Mouse (Mus musculus): Measurements from ENCODE around the gene Klhl10. TPM values are rescaled to one million over a fixed set of nuclear protein-coding genes. Genes with fewer than 3 reads are reported as not detected.

The Klhl10 gene
- polyA plus RNA-seq, 2 experiments, result 0.74 to 2.5 TPM

DNA sequence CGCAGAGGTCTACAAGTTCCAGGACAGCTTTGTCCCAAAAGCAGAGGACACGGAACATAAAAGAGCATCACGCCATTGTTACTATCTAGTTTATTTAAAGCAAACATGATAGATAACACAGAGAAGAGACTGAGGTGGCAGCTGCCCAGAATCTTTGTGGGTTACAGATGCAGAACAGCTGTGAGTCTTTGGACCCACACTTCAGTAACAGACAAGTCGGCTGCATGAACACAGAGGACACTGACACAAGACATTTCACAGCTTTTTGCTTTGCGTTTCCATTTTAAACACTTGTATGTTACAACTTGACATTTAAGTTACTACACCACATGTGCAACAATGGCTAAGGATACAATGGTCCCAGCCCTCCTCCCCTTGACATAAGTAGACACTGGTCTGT is 34.6 kb downstream of the Klhl10 start:
- TF ChIP-seq POLR2A (IDR thresholded peaks at IDR 0.05; ENCODE audit: borderline replicate concordance, extremely low read depth, insufficient read depth, insufficient read length), result no peak
- Histone ChIP-seq H3K4me1 (ENCODE audit: control insufficient read depth, insufficient read depth, low read length) (peaks cover 4% of the 10 kb centered on the region), H3K27ac (replicated peaks; ENCODE audit: low read depth, low read length) (no peak overlapping the region), H3K9ac (ENCODE audit: low read depth, low read length, severe bottlenecking) (no peak overlapping the region), H3K4me3 (replicated peaks; ENCODE audit: low read length) (no peak overlapping the region), H3K4me2 (replicated peaks; ENCODE audit: low read depth, low read length, severe bottlenecking) (no peak overlapping the region), H3K27me3 (ENCODE audit: control insufficient read depth, insufficient read depth, low read length) (no peaks in the 10 kb centered on the region), H3K9me3 (ENCODE audit: control insufficient read depth, low read length) (no peaks in the 10 kb centered on the region), H3K36me3 (ENCODE audit: control insufficient read depth, insufficient read depth, low read length) (peaks cover 53% of the 10 kb centered on the region)
- 90% methylated on average over 5 of the region's 5 CpGs for WGBS
- DNase-seq (ENCODE audit: low spot score) (no peak), ATAC-seq (ENCODE audit: low FRiP score, low read depth) (no peak)

DNA sequence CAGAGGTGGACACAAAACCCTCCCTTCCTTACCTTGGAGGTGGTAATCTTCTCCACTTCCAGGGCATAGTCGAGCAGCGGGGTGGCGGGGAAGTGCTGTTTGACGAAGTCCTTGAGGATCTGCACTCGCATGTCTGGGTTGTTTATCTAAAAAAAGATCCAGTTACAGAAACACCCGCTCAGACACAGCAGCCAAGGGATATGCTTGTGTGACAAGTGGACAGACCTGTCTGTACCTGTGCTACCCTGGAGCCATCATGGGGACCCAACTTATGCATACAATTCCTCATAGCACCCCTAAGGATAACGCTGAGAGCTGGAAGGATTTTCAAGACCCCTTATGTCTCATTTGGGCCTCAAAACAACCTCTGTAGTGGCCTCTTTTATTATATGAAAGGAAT is 37.4 kb downstream of the Klhl10 start:
- no peak for TF ChIP-seq POLR2A (IDR thresholded peaks at IDR 0.05; ENCODE audit: borderline replicate concordance, extremely low read depth, insufficient read depth, insufficient read length)
- Histone ChIP-seq H3K9me3 (ENCODE audit: control insufficient read depth, low read length) (no peaks in the 10 kb centered on the region), H3K4me3 (replicated peaks; ENCODE audit: low read length) (no peak overlapping the region), H3K4me1 (ENCODE audit: control insufficient read depth, insufficient read depth, low read length) (no peaks in the 10 kb centered on the region), H3K27me3 (ENCODE audit: control insufficient read depth, insufficient read depth, low read length) (no peaks in the 10 kb centered on the region), H3K27ac (replicated peaks; ENCODE audit: low read depth, low read length) (no peak overlapping the region), H3K36me3 (ENCODE audit: control insufficient read depth, insufficient read depth, low read length) (peaks cover 81% of the 10 kb centered on the region), H3K4me2 (replicated peaks; ENCODE audit: low read depth, low read length, severe bottlenecking) (no peak overlapping the region), H3K9ac (ENCODE audit: low read depth, low read length, severe bottlenecking) (no peak overlapping the region)
- 76% methylated on average over 7 of the region's 7 CpGs for WGBS
- DNase-seq (ENCODE audit: low spot score) (no peak), ATAC-seq (ENCODE audit: low FRiP score, low read depth) (no peak)

DNA sequence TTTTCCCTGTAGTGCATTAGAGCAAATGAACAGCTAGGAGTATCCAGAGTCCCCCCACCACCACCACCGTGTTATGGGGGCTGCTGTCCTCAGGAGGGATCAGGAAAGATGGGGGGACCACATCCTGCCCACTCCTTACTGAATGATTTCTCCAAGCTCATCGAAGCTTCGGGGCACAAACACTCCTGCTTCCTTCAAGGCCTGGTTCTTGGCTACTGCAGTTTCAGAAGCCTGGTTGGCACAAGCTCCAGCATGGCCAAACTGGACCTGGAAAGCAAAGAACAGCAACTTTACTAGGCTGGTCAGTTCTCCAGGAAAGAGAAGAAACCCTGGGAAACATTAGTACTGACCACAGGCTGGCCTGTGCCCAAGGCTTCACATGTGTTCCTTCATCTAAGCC is 42.7 kb downstream of the Klhl10 start:
- no peaks in the 10 kb centered on the region for H3K27me3 ChIP-seq (ENCODE audit: control insufficient read depth, insufficient read depth, low read length)
- H3K27ac ChIP-seq (replicated peaks; ENCODE audit: low read depth, low read length), result no peak overlapping the region
- peaks cover 93% of the 10 kb centered on the region for H3K36me3 ChIP-seq (ENCODE audit: control insufficient read depth, insufficient read depth, low read length)
- WGBS, result 89% methylated on average over 3 of the region's 3 CpGs
- no peak for DNase-seq (ENCODE audit: low spot score)
- H3K4me1 ChIP-seq (ENCODE audit: control insufficient read depth, insufficient read depth, low read length), result no peaks in the 10 kb centered on the region
- ATAC-seq (ENCODE audit: low FRiP score, low read depth), result no peak
- H3K9ac ChIP-seq (ENCODE audit: low read depth, low read length, severe bottlenecking), result no peak overlapping the region
- no peak for TF ChIP-seq POLR2A (IDR thresholded peaks at IDR 0.05; ENCODE audit: borderline replicate concordance, extremely low read depth, insufficient read depth, insufficient read length)
- H3K9me3 ChIP-seq (ENCODE audit: control insufficient read depth, low read length), result no peaks in the 10 kb centered on the region
- H3K4me2 ChIP-seq (replicated peaks; ENCODE audit: low read depth, low read length, severe bottlenecking), result no peak overlapping the region
- no peak overlapping the region for H3K4me3 ChIP-seq (replicated peaks; ENCODE audit: low read length)

DNA sequence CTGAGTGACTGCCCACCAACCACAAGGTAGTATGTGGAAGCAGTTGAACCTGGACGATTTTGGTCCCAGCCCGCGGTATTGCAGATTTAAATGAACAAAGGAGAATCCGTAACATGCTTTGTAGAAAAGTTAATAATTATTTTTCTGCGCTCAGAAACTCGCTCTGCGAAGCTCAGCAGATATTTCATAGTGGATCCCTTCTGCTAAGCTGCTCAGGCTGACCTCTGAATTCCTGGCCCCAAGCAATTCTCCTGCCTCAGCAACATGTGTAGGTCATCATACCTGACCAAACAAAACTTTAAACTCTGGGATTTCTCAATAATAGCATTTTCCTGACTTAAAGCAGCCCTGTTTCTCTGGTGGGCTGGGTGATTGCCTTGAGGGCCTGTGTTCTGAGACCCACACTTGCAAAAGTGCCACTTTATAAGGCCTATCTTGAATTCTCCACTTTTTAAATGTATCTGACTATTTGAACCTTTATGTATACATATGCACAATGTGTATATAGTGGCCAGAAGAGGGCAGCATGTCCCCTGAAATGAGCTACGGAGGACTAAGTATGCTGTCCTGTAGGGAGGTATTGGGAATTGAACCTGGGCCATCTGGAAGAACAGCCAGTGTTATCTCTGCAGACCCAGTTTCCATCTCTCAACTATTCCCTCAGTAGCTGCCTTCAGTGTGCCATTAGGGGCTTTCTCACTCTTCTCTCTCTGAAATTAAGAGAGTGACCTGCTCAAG is 44.3 kb downstream of the Klhl10 start:
- H3K27me3 ChIP-seq (ENCODE audit: control insufficient read depth, insufficient read depth, low read length), result no peaks in the 10 kb centered on the region
- no peak overlapping the region for H3K4me2 ChIP-seq (replicated peaks; ENCODE audit: low read depth, low read length, severe bottlenecking)
- H3K36me3 ChIP-seq (ENCODE audit: control insufficient read depth, insufficient read depth, low read length), result peaks cover 91% of the 10 kb centered on the region
- H3K9me3 ChIP-seq (ENCODE audit: control insufficient read depth, low read length), result no peaks in the 10 kb centered on the region
- DNase-seq (ENCODE audit: low spot score) (peak; percentile 48), ATAC-seq (ENCODE audit: low FRiP score, low read depth) (no peak)
- no peak overlapping the region for H3K9ac ChIP-seq (ENCODE audit: low read depth, low read length, severe bottlenecking)
- no peaks in the 10 kb centered on the region for H3K4me1 ChIP-seq (ENCODE audit: control insufficient read depth, insufficient read depth, low read length)
- H3K4me3 ChIP-seq (replicated peaks; ENCODE audit: low read length), result no peak overlapping the region
- no peak for TF ChIP-seq POLR2A (IDR thresholded peaks at IDR 0.05; ENCODE audit: borderline replicate concordance, extremely low read depth, insufficient read depth, insufficient read length)
- 90% methylated on average over 8 of the region's 8 CpGs for WGBS
- no peak overlapping the region for H3K27ac ChIP-seq (replicated peaks; ENCODE audit: low read depth, low read length)

DNA sequence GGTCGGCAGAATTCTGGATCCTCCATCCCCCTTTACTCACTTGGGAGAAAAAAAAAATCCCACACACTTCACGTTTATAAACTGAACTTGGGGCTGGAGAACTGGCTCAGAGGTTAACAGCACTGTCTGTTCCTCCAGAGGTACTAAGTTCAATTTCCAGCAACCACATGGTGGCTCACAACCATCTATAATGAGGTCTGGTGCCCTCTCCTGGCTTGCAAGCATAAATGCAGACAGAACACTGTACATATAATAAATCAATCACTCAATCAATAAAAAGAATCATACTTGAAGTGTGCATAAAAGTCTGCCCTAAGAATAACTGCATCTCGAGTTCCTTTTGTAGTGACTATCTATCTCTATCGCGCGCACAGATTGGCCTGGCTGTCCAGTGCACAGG is 49.2 kb downstream of the Klhl10 start:
- Histone ChIP-seq H3K9me3 (ENCODE audit: control insufficient read depth, low read length) (no peaks in the 10 kb centered on the region), H3K4me3 (replicated peaks; ENCODE audit: low read length) (no peak overlapping the region), H3K4me1 (ENCODE audit: control insufficient read depth, insufficient read depth, low read length) (no peaks in the 10 kb centered on the region), H3K27me3 (ENCODE audit: control insufficient read depth, insufficient read depth, low read length) (no peaks in the 10 kb centered on the region), H3K36me3 (ENCODE audit: control insufficient read depth, insufficient read depth, low read length) (peaks cover 89% of the 10 kb centered on the region), H3K4me2 (replicated peaks; ENCODE audit: low read depth, low read length, severe bottlenecking) (no peak overlapping the region), H3K9ac (ENCODE audit: low read depth, low read length, severe bottlenecking) (no peak overlapping the region), H3K27ac (replicated peaks; ENCODE audit: low read depth, low read length) (no peak overlapping the region)
- ATAC-seq (ENCODE audit: low FRiP score, low read depth) (no peak), DNase-seq (ENCODE audit: low spot score) (no peak)
- 87% methylated on average over 6 of the region's 6 CpGs for WGBS
- TF ChIP-seq POLR2A (IDR thresholded peaks at IDR 0.05; ENCODE audit: borderline replicate concordance, extremely low read depth, insufficient read depth, insufficient read length), result no peak

Data from limb, embryonic 14.5 days (tissue).